Mouse (Mus musculus) ES-E14 (cell line): ENCODE results near the gene Adamts20.

Experiments used
- HCFC1 ChIP-seq: IDR thresholded peaks from 2 replicates; pipeline ENCODE4 v1.6.1; 2012; ENCODE audit warnings: low read length, inconsistent platforms, borderline replicate concordance; ENCODE audit not compliant: insufficient read depth
- MAFK ChIP-seq: IDR thresholded peaks from 2 replicates; pipeline ENCODE4 v1.6.1; 2014; ENCODE audit warnings: mild to moderate bottlenecking, low read depth, low read length, inconsistent platforms; ENCODE audit not compliant: insufficient read depth
- ZC3H11A ChIP-seq: IDR thresholded peaks from 2 replicates; pipeline ENCODE4 v1.6.1; 2012; ENCODE audit warnings: low read depth, mild to moderate bottlenecking, inconsistent platforms, low read length, borderline replicate concordance
- ZNF384 ChIP-seq: IDR thresholded peaks from 2 replicates; pipeline ENCODE4 v1.6.1; 2012; ENCODE audit warnings: low read depth, low read length, inconsistent platforms

DNA sequence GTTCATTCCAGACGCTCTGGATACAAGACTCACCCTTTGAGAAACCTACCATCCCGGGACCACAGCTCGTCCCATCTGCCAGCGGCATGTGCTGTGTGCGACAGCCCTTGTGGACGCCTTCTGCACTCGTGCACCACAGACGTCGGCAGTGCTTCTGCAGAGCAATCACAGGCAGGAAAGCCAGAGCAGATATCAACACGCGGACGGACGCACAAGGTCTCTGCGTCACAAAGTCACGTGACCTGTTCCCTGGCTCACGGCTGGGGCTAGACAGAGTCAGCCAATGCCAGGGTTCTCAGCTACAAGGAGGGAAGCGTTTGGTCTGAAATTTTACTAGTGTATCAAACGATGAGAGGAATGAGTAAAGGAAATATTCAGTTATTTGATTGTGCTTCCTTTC, 116.2 kb downstream of the Adamts20 start:
- TF ChIP-seq HCFC1 (no peak), ZC3H11A (no peak), MAFK (no peak), ZNF384 (no peak)
